Mouse (Mus musculus) liver, embryonic 16.5 days (tissue): Measurements from ENCODE around the gene Lmna. TPM values are rescaled to one million over a fixed set of nuclear protein-coding genes. Genes with fewer than 3 reads are reported as not detected.

Experiments
- ATAC-seq: fragments of 200-750 bp; cut with Nextera tagmentation; 2 replicates; pipeline ENCODE4 v1.8.0; 2017; ENCODE audit warnings: low read depth, mild to moderate bottlenecking, moderate number of reproducible peaks, moderate library complexity
- H3K27ac ChIP-seq: fragments of 300-500 bp; sonication (generic); 2 replicates; pipeline ENCODE4 v1.5.1; 2014; ENCODE audit warnings: mild to moderate bottlenecking, low read length
- H3K27me3 ChIP-seq: fragments of 300-500 bp; sonication (generic); 2 replicates; pipeline ENCODE4 v1.6.1; 2014; ENCODE audit warnings: low read depth, low read length, mixed read lengths; ENCODE audit not compliant: control insufficient read depth, insufficient read depth
- H3K36me3 ChIP-seq: fragments of 300-500 bp; sonication (generic); 2 replicates; pipeline ENCODE4 v1.6.1; 2014; ENCODE audit warnings: mild to moderate bottlenecking; ENCODE audit not compliant: control insufficient read depth, insufficient read depth
- H3K4me1 ChIP-seq: fragments of 300-500 bp; sonication (generic); 2 replicates; pipeline ENCODE4 v1.6.1; 2014; ENCODE audit warnings: low read depth, low read length, mixed read lengths; ENCODE audit not compliant: control insufficient read depth
- H3K4me2 ChIP-seq: fragments of 300-500 bp; sonication (generic); 2 replicates; pipeline ENCODE4 v1.6.1; 2014; ENCODE audit warnings: low read depth, low read length, mixed read lengths
- H3K4me3 ChIP-seq: fragments of 300-500 bp; sonication (generic); 2 replicates; pipeline ENCODE4 v1.5.1; 2014; ENCODE audit warnings: low read depth, mild to moderate bottlenecking, low read length
- H3K9ac ChIP-seq: fragments of 300-500 bp; sonication (generic); 2 replicates; pipeline ENCODE4 v1.6.1; 2014; ENCODE audit warnings: low read depth, low read length
- H3K9me3 ChIP-seq: fragments of 300-500 bp; sonication (generic); replicated peaks from 2 replicates; pipeline ENCODE4 v1.6.1; 2016; ENCODE audit warnings: low read length; ENCODE audit not compliant: control insufficient read depth
- WGBS: fragments of 180-500 bp; shearing (Covaris S2); extraction: QIAGEN DNeasy Blood & Tissue Kit; methylation state at CpG from one replicate; pipeline ENCODE4 v1.1.7; 2014; ENCODE audit not compliant: insufficient replicate concordance; 5-methylcytosine and 5-hydroxymethylcytosine counted together
- polyA plus RNA-seq: library from polyadenylated mRNA; unstranded; fragments of >200 nt; fragmentation: Nextera tagmentation; extraction: Ambion mirVana; gene quantifications from 2 replicates; pipeline ENCODE4 v1.2.1, GENCODE M21; 2015

Gene Lmna
- polyA plus RNA-seq, 1 experiment from 2014 or later = 131 TPM

GRCm38 (mm10) chr3:88551586-88551985 lies 41.8 kb upstream of the Lmna start:
- no peak overlapping the region; the same call in 1 of the 2 replicates for H3K9ac ChIP-seq
- no peak overlapping the region for H3K27ac ChIP-seq
- peak overlapping the region; percentile 99 for H3K4me2 ChIP-seq
- H3K9me3 ChIP-seq = no peaks in the 10 kb centered on the region
- H3K36me3 ChIP-seq = peaks cover 4% of the 10 kb centered on the region
- 58% methylated on average over 4 of the region's 4 CpGs for WGBS
- H3K4me1 ChIP-seq = peaks cover 37% of the 10 kb centered on the region
- ATAC-seq = no peak
- H3K4me3 ChIP-seq = peak overlapping the region; percentile 95
- no peaks in the 10 kb centered on the region for H3K27me3 ChIP-seq

GRCm38 (mm10) chr3:88548180-88548917 lies 38.6 kb upstream of the Lmna start, which contains the start of gene Rab25:
Gene Rab25 (minus strand): TSS chr3:88548300.
- Histone ChIP-seq H3K36me3 (no peaks in the 10 kb centered on the region), H3K27ac (no peak within 1 kb of the TSS), H3K4me3 (no peak within 1 kb of the TSS), H3K9me3 (no peaks in the 10 kb centered on the region), H3K4me1 (peaks cover 21% of the 10 kb centered on the region), H3K9ac (no peak within 1 kb of the TSS), H3K4me2 (no peak within 1 kb of the TSS), H3K27me3 (no peaks in the 10 kb centered on the region)
- no peak for ATAC-seq
- WGBS = 68% methylated on average over 18 of the region's 18 CpGs

- no peak overlapping the region for H3K4me2 ChIP-seq
- H3K27me3 ChIP-seq = no peaks in the 10 kb centered on the region
- no peak for ATAC-seq
- H3K4me1 ChIP-seq = peaks cover 14% of the 10 kb centered on the region
- H3K9ac ChIP-seq = no peak overlapping the region
- no peak overlapping the region for H3K4me3 ChIP-seq
- no peaks in the 10 kb centered on the region for H3K36me3 ChIP-seq
- H3K9me3 ChIP-seq = no peaks in the 10 kb centered on the region
- 41% methylated on average over 6 of the region's 6 CpGs for WGBS
- H3K27ac ChIP-seq = no peak overlapping the region
Observed at GRCm38 (mm10) chr3:88546674-88547418, 37.1 kb upstream of the Lmna start.

- Histone ChIP-seq H3K4me3 (no peak overlapping the region), H3K27me3 (no peaks in the 10 kb centered on the region), H3K9ac (no peak overlapping the region), H3K4me2 (no peak overlapping the region), H3K9me3 (no peaks in the 10 kb centered on the region), H3K27ac (no peak overlapping the region), H3K36me3 (no peaks in the 10 kb centered on the region), H3K4me1 (peaks cover 7% of the 10 kb centered on the region)
- 45% methylated on average over 20 of the region's 20 CpGs for WGBS
- no peak for ATAC-seq
Observed at GRCm38 (mm10) chr3:88544955-88545591, 35.3 kb upstream of the Lmna start.

GRCm38 (mm10) chr3:88544514-88544913 lies 34.8 kb upstream of the Lmna start:
- Histone ChIP-seq H3K4me2 (no peak overlapping the region), H3K27me3 (no peaks in the 10 kb centered on the region), H3K9me3 (no peaks in the 10 kb centered on the region), H3K36me3 (no peaks in the 10 kb centered on the region), H3K9ac (no peak overlapping the region), H3K4me1 (peaks cover 7% of the 10 kb centered on the region), H3K27ac (no peak overlapping the region), H3K4me3 (no peak overlapping the region)
- 37% methylated on average over 5 of the region's 5 CpGs for WGBS
- ATAC-seq = no peak

DNA sequence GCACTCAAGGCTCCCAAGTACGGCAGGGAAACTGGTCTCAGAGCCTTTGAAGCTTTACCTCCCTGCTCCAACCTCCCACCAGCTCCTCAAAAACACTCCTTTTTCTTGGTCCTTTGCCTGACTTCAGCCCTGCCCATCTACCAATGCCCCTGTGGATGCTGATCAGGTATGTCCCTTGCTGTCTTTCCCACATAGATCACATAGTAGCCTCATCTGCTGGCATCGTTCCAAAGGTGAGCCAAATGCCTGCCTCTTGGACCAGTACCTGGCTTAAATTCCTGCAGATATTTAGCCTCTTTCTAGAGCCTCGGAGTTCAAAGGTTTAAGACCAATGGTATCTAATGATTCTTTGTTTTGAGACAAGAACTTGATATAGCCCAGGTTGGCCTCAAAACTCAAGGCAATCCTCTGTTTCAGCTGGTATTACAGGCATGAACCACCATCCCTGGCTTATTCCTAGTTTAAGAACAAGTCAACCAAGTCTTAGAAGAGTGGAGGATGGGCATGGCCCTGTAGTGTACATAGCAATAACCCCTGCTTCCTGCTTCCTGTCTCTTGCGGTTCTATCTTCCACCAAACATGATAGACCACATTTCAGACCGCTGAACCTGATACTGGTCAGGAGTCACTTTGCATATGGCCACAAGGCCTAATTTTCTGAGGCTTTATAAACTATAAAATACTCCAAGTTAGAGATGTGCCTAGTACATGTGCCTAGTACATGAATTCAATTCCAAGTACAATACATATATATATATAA lies 34.1 kb upstream of the Lmna start:
- Histone ChIP-seq H3K27me3 (no peaks in the 10 kb centered on the region), H3K36me3 (no peaks in the 10 kb centered on the region), H3K27ac (no peak overlapping the region), H3K9ac (no peak overlapping the region), H3K4me2 (no peak overlapping the region), H3K9me3 (no peaks in the 10 kb centered on the region), H3K4me3 (no peak overlapping the region), H3K4me1 (peaks cover 7% of the 10 kb centered on the region)
- WGBS = 39% methylated on average over 5 of the region's 5 CpGs
- ATAC-seq = no peak

DNA sequence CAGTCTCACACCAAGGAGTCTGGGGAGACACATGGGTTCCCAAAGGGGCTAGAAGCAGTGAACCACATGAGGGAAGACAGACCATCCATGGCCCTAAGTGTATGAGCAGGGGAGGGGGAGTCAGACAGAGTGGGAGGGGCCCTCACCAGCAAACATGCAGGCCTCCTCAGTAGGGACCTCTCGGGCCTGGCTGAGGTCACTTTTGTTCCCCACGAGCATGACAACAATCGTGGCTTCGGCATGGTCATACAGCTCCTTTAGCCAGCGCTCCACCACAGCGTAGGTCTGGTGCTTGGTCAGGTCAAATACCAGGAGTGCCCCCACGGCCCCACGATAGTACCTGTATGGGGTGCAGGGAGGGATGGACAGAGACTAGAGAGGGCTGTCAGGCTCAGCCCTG lies 33.4 kb upstream of the Lmna start:
- H3K36me3 ChIP-seq = no peaks in the 10 kb centered on the region
- ATAC-seq = no peak
- no peak overlapping the region for H3K9ac ChIP-seq
- no peak overlapping the region for H3K27ac ChIP-seq
- WGBS = 65% methylated on average over 8 of the region's 8 CpGs
- H3K4me1 ChIP-seq = peaks cover 7% of the 10 kb centered on the region
- no peaks in the 10 kb centered on the region for H3K27me3 ChIP-seq
- no peak overlapping the region for H3K4me3 ChIP-seq
- H3K9me3 ChIP-seq = no peaks in the 10 kb centered on the region
- H3K4me2 ChIP-seq = no peak overlapping the region

DNA sequence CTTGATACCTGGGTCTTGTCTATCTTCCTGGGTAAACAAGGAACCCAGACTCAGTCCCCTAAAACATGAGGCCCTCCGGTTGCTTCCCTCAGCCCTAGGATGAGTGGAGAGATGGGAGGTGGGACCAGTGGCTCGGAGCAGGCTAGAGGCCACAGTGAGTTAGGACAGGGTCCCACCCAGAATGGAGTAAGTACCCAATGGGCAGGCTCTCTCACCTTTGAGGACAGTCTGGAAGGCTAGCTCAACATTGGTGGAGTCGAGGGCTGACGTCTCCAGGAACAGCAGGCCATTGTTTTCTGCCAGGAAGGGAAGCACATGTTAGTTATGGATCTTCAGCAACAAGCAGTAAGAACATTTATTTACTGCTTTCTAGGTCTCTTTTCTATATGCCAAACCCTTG lies 32.7 kb upstream of the Lmna start:
- no peak overlapping the region for H3K4me3 ChIP-seq
- ATAC-seq = no peak
- H3K4me2 ChIP-seq = no peak overlapping the region
- H3K9ac ChIP-seq = no peak overlapping the region
- no peaks in the 10 kb centered on the region for H3K27me3 ChIP-seq
- peaks cover 7% of the 10 kb centered on the region for H3K4me1 ChIP-seq
- no peak overlapping the region for H3K27ac ChIP-seq
- no peaks in the 10 kb centered on the region for H3K9me3 ChIP-seq
- H3K36me3 ChIP-seq = no peaks in the 10 kb centered on the region
- WGBS = 74% methylated on average over 4 of the region's 4 CpGs
